8 mouse cellular contexts compared by ENCODE assay signal in the genomic region with DNA sequence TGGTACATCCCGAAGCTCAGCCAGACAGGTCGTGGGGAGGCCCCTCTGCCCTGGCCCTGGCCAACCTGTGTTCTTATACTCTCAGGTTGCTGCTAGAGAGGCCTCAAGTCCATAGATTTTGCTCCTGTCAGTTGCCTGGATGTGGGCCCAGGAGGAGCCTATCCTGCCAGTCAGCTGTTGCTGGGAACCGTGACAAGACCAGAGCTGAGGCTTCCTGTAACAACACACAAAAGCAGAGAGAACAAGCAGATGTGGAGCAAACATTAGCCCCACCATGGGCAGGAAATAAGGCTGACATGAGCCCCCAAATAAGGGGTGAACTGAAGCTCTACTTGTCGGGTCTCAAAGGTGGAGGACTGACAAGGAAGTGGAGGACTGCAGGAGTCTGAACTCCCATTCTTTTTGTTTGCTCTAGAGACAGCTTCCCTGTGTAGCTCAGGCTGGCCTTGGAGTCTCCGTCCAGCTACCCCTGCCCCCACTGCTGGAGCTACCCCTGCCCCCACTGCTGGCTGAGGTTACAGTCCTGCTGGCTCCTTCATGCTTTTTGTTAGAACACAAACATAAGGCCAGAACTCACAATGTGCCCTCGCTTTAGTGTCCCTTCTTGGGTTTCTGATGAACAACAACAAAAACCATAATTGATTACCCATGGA. TPM values are rescaled to one million over a fixed set of nuclear protein-coding genes. Genes with fewer than 3 reads are reported as not detected.
DNase-seq lines count a peak whose midpoint lies in the region; ATAC-seq and TF ChIP-seq lines count a peak whose summit lies in the region.
"Had no signal": no experiment of that assay in that cellular context is flagged by ENCODE, and none has a peak within 500 bp of the region (broad histone marks: within the 10 kb centered on the region; RNA-seq: fewer than 3 reads in every experiment).

No protein-coding gene starts in this region.

- peak overlapping the region; percentile 78 for H3K27ac ChIP-seq in ES-Bruce4 (ENCODE audit: insufficient read depth, low read length)
- H3K27ac ChIP-seq in stomach, embryonic 14.5 days (ENCODE audit: low read length) = peak overlapping the region; percentile 66

- TF ChIP-seq POLR2A in ES-Bruce4 (IDR thresholded peaks at IDR 0.05; ENCODE audit: insufficient read depth, low read length) = no peak

- peaks cover 8% of the 10 kb centered on the region for H3K4me1 ChIP-seq in ES-Bruce4 (ENCODE audit: control insufficient read depth, insufficient read depth, low read length)
- H3K4me1 ChIP-seq in stomach, embryonic 14.5 days (ENCODE audit: control insufficient read depth, insufficient read depth, low read length) = peaks cover 10% of the 10 kb centered on the region; the same call in 1 of the 2 replicates

- no peak for TF ChIP-seq CTCF in ES-Bruce4 (IDR thresholded peaks at IDR 0.05; ENCODE audit: low read depth, low read length)

- no peak overlapping the region for H3K4me3 ChIP-seq in ES-Bruce4 (ENCODE audit: low read depth, low read length)
- H3K4me3 ChIP-seq in stomach, embryonic 14.5 days (ENCODE audit: low read depth, low read length) = no peak overlapping the region

- no peaks in the 10 kb centered on the region for H3K9me3 ChIP-seq in ES-Bruce4 (replicated peaks; ENCODE audit: control insufficient read depth, insufficient read depth, low read length, poor library complexity, severe bottlenecking)
- H3K9me3 ChIP-seq in stomach, embryonic 14.5 days (ENCODE audit: control insufficient read depth, low read depth, low read length) = no peaks in the 10 kb centered on the region

- H3K4me2 ChIP-seq in stomach, embryonic 14.5 days (replicated peaks; ENCODE audit: low read depth, low read length) = no peak overlapping the region

- 43% methylated on average over 6 of the region's 6 CpGs for WGBS in stomach, embryonic 14.5 days

- 0 out of 2 replicates have a peak, but pooled peaks have one; percentile 14 for TF ChIP-seq EP300 in ES-Bruce4 (IDR thresholded peaks at IDR 0.05; ENCODE audit: insufficient read depth, low read depth, low read length)

- H3K9ac ChIP-seq in ES-Bruce4 (ENCODE audit: low read depth, poor library complexity, severe bottlenecking) = 0 out of 2 replicates have a peak overlapping the region, but pooled peaks have one; percentile 16
- no peak overlapping the region for H3K9ac ChIP-seq in stomach, embryonic 14.5 days (replicated peaks; ENCODE audit: low read depth, low read length)

- ATAC-seq in stomach, embryonic 14.5 days (ENCODE audit: insufficient number of reproducible peaks, insufficient read depth, low FRiP score, low read depth) = peak; percentile 69; the same call in 1 of the 2 replicates

- peak; percentile 13 for DNase-seq in A20 (ENCODE audit: low read depth, low spot score)
- peak; percentile 89 for DNase-seq in gastrocnemius, adult 18-20 months (ENCODE audit: low spot score)
- peak; percentile 51 for DNase-seq in kidney, adult 18-20 months
- DNase-seq in embryo, embryonic 10 days (ENCODE audit: low spot score) = no peak
- DNase-seq in layer of hippocampus, adult 9-10 months (ENCODE audit: low spot score) = no peak

- no peaks in the 10 kb centered on the region for H3K27me3 ChIP-seq in ES-Bruce4 (ENCODE audit: control insufficient read depth, insufficient read depth, low read length, poor library complexity, severe bottlenecking)
- no peaks in the 10 kb centered on the region for H3K27me3 ChIP-seq in stomach, embryonic 14.5 days (ENCODE audit: control insufficient read depth, insufficient read depth, low read length)

- H3K36me3 ChIP-seq in ES-Bruce4 (ENCODE audit: control insufficient read depth, insufficient read depth, low read length, poor library complexity, severe bottlenecking) = no peaks in the 10 kb centered on the region
- no peaks in the 10 kb centered on the region for H3K36me3 ChIP-seq in stomach, embryonic 14.5 days (ENCODE audit: control insufficient read depth, insufficient read depth, low read length)

RNA-seq across cellular contexts. Expression of gene Vwa3b, which starts 29.7 kb away (rescaled TPM):
- 10.8 and 12.6 TPM in 2 replicates for polyA plus RNA-seq in ES-Bruce4 (2011; ENCODE audit: insufficient read depth, insufficient read length, low read depth, missing spikeins)
- 100 to 1,000 TPM in 1 of 2 experiments, 10 to 100 TPM in 1; 85.9 to 109 TPM for total RNA-seq in gastrocnemius, adult 18-20 months (2021)
- 1.3 and 1.4 TPM in 2 replicates for polyA plus RNA-seq in stomach, embryonic 14.5 days (2014; fragmentation: Nextera tagmentation; extraction: Ambion mirVana)
- total RNA-seq: common myeloid progenitor, adult 5-6 weeks had no signal

RNA-seq across cellular contexts. Expression of gene Tmem131, which starts 53.2 kb away (rescaled TPM):
- polyA plus RNA-seq in ES-Bruce4 (2011; ENCODE audit: insufficient read depth, insufficient read length, low read depth, missing spikeins) = 77.1 and 77.7 TPM in 2 replicates
- 10 to 100 TPM; 29.1 to 32.1 TPM for total RNA-seq in gastrocnemius, adult 18-20 months (2021)
- polyA plus RNA-seq in stomach, embryonic 14.5 days (2014; fragmentation: Nextera tagmentation; extraction: Ambion mirVana) = 28.2 and 31.3 TPM in 2 replicates

Comparison
In these comparisons a context has a peak if more than half of its experiments do, and no peak if none do; other contexts are left out.
1. DNase-seq: peak in A20 (single experiment), gastrocnemius, adult 18-20 months (single experiment) and kidney, adult 18-20 months (single experiment); none in embryo, embryonic 10 days (single experiment) and layer of hippocampus, adult 9-10 months (single experiment).